ENCODE assay signal across 15 mouse cellular contexts in genomic region chr10:74990584-74991322, GRCm38 (mm10). TPM values are rescaled to one million over a fixed set of nuclear protein-coding genes. Genes with fewer than 3 reads are reported as not detected.
DNase-seq lines count a peak whose midpoint lies in the region; ATAC-seq lines count a peak whose summit lies in the region.
"Had no signal": no experiment of that assay in that cellular context is flagged by ENCODE, and none has a peak within 500 bp of the region (broad histone marks: within the 10 kb centered on the region; RNA-seq: fewer than 3 reads in every experiment).

No protein-coding gene starts in this region.

- peaks cover 6% of the 10 kb centered on the region for H3K9me3 ChIP-seq in heart, embryonic 12.5 days (replicated peaks)
- H3K9me3 ChIP-seq in neural tube, embryonic 11.5 days (ENCODE audit: control insufficient read depth, low read length) = no peaks in the 10 kb centered on the region
- no peaks in the 10 kb centered on the region for H3K9me3 ChIP-seq in limb, embryonic 12.5 days
- no peaks in the 10 kb centered on the region for H3K9me3 ChIP-seq in stomach, embryonic 15.5 days
- H3K9me3 ChIP-seq in liver, embryonic 12.5 days (replicated peaks) = no peaks in the 10 kb centered on the region
- H3K9me3 ChIP-seq: neural tube, embryonic 13.5 days had no signal

- peak overlapping the region; percentile 27 for H3K4me3 ChIP-seq in heart, embryonic 12.5 days
- no peak overlapping the region for H3K4me3 ChIP-seq in neural tube, embryonic 11.5 days (ENCODE audit: low read depth, low read length)
- H3K4me3 ChIP-seq in limb, embryonic 12.5 days (replicated peaks) = no peak overlapping the region
- H3K4me3 ChIP-seq in stomach, embryonic 15.5 days (replicated peaks) = no peak overlapping the region
- no peak overlapping the region for H3K4me3 ChIP-seq in liver, embryonic 12.5 days
- H3K4me3 ChIP-seq: neural tube, embryonic 13.5 days had no signal

- peak overlapping the region; percentile 44; the same call in 1 of the 2 replicates for H3K9ac ChIP-seq in heart, embryonic 12.5 days
- no peak overlapping the region for H3K9ac ChIP-seq in neural tube, embryonic 11.5 days (ENCODE audit: low read length)
- H3K9ac ChIP-seq in limb, embryonic 12.5 days (replicated peaks) = no peak overlapping the region; the same call in 1 of the 2 replicates
- no peak overlapping the region for H3K9ac ChIP-seq in stomach, embryonic 15.5 days
- no peak overlapping the region for H3K9ac ChIP-seq in liver, embryonic 12.5 days
- H3K9ac ChIP-seq: neural tube, embryonic 13.5 days had no signal

- H3K4me2 ChIP-seq in heart, embryonic 12.5 days = peak overlapping the region; percentile 58
- 0 out of 2 replicates have a peak overlapping the region, but pooled peaks have one; percentile 10 for H3K4me2 ChIP-seq in neural tube, embryonic 11.5 days (ENCODE audit: low read depth)
- H3K4me2 ChIP-seq in limb, embryonic 12.5 days = peak overlapping the region; percentile 19; the same call in 1 of the 2 replicates
- no peak overlapping the region for H3K4me2 ChIP-seq in stomach, embryonic 15.5 days
- H3K4me2 ChIP-seq in liver, embryonic 12.5 days = no peak overlapping the region
- H3K4me2 ChIP-seq: liver, embryonic 11.5 days; neural tube, embryonic 13.5 days had no signal

- ATAC-seq in heart, embryonic 12.5 days (ENCODE audit: insufficient number of reproducible peaks, low FRiP score) = no peak
- ATAC-seq in neural tube, embryonic 11.5 days (ENCODE audit: insufficient read depth, low FRiP score, low TSS enrichment) = no peak
- no peak for ATAC-seq in limb, embryonic 12.5 days (ENCODE audit: insufficient number of reproducible peaks, insufficient read depth, low FRiP score, low TSS enrichment, low read depth)
- ATAC-seq in stomach, embryonic 15.5 days (ENCODE audit: insufficient read depth, low FRiP score, low read depth) = peak; percentile 12; the same call in 1 of the 2 replicates
- ATAC-seq in liver, embryonic 12.5 days = no peak
- ATAC-seq: forebrain, embryonic 16.5 days had no signal

- peaks cover 43% of the 10 kb centered on the region for H3K4me1 ChIP-seq in heart, embryonic 12.5 days (replicated peaks)
- peaks cover 13% of the 10 kb centered on the region for H3K4me1 ChIP-seq in neural tube, embryonic 11.5 days (ENCODE audit: control insufficient read depth, insufficient read depth, low read length)
- peaks cover 23% of the 10 kb centered on the region for H3K4me1 ChIP-seq in limb, embryonic 12.5 days (replicated peaks)
- peaks cover 13% of the 10 kb centered on the region for H3K4me1 ChIP-seq in stomach, embryonic 15.5 days
- H3K4me1 ChIP-seq in liver, embryonic 12.5 days = peaks cover 42% of the 10 kb centered on the region

- no peak overlapping the region for H3K27ac ChIP-seq in heart, embryonic 12.5 days (ENCODE audit: poor library complexity, severe bottlenecking)
- no peak overlapping the region for H3K27ac ChIP-seq in neural tube, embryonic 11.5 days (ENCODE audit: low read depth, low read length)
- no peak overlapping the region for H3K27ac ChIP-seq in limb, embryonic 12.5 days
- no peak overlapping the region for H3K27ac ChIP-seq in stomach, embryonic 15.5 days
- H3K27ac ChIP-seq in liver, embryonic 12.5 days = no peak overlapping the region
- H3K27ac ChIP-seq: neural tube, embryonic 13.5 days had no signal

- H3K27me3 ChIP-seq in heart, embryonic 12.5 days (replicated peaks) = peaks cover 34% of the 10 kb centered on the region
- H3K27me3 ChIP-seq in neural tube, embryonic 11.5 days (ENCODE audit: control insufficient read depth, insufficient read depth, low read length) = no peaks in the 10 kb centered on the region
- peaks cover 11% of the 10 kb centered on the region for H3K27me3 ChIP-seq in limb, embryonic 12.5 days
- H3K27me3 ChIP-seq in stomach, embryonic 15.5 days (replicated peaks) = no peaks in the 10 kb centered on the region
- H3K27me3 ChIP-seq in liver, embryonic 12.5 days (replicated peaks) = peaks cover 42% of the 10 kb centered on the region
- H3K27me3 ChIP-seq: neural tube, embryonic 13.5 days had no signal

- WGBS in heart, embryonic 12.5 days = 44% methylated on average over 26 of the region's 26 CpGs
- 38% methylated on average over 26 of the region's 26 CpGs for WGBS in neural tube, embryonic 11.5 days
- 49% methylated on average over 26 of the region's 26 CpGs for WGBS in limb, embryonic 12.5 days
- WGBS in stomach, embryonic 15.5 days = 50% methylated on average over 26 of the region's 26 CpGs
- WGBS in liver, embryonic 12.5 days (ENCODE audit: insufficient replicate concordance) = 63% methylated on average over 26 of the region's 26 CpGs

- DNase-seq in heart, adult 8-10 months (ENCODE audit: low spot score) = no peak
- no peak for DNase-seq in neural tube, embryonic 11.5 days (ENCODE audit: low spot score)
- DNase-seq in neural tube, embryonic 10.5 days (ENCODE audit: extremely low spot score, low spot score) = no peak
- DNase-seq in right cerebral cortex, postnatal 4 days = no peak
- DNase-seq: cerebellum, adult 9-10 months; spleen, adult 18-20 months; thymus, postnatal 25 days had no signal

- H3K36me3 ChIP-seq in heart, embryonic 12.5 days = no peaks in the 10 kb centered on the region
- no peaks in the 10 kb centered on the region; the same call in 1 of the 2 replicates for H3K36me3 ChIP-seq in neural tube, embryonic 11.5 days (ENCODE audit: control insufficient read depth, insufficient read depth, low read length)
- no peaks in the 10 kb centered on the region for H3K36me3 ChIP-seq in limb, embryonic 12.5 days
- no peaks in the 10 kb centered on the region for H3K36me3 ChIP-seq in stomach, embryonic 15.5 days
- no peaks in the 10 kb centered on the region for H3K36me3 ChIP-seq in liver, embryonic 12.5 days

RNA-seq across cellular contexts. Expression of gene Gnaz, which starts 23.8 kb away (rescaled TPM):
- polyA plus RNA-seq in heart, embryonic 12.5 days (2016; fragmentation: Nextera tagmentation; extraction: Ambion mirVana) = 1.2 and 1.6 TPM in 2 replicates
- 1 to 10 TPM in 3 of 4 experiments, under 1 TPM in 1; 0.98 to 1.7 (median 1.1) TPM for total RNA-seq in heart, adult 8-10 months (2022)
- polyA plus RNA-seq in neural tube, embryonic 11.5 days (2014; fragmentation: Nextera tagmentation; extraction: Ambion mirVana) = 14.7 and 16.0 TPM in 2 replicates
- polyA plus RNA-seq in limb, embryonic 12.5 days (2016; fragmentation: Nextera tagmentation; extraction: Ambion mirVana) = 3.1 and 3.9 TPM in 2 replicates
- 5.6 and 5.7 TPM in 2 replicates for polyA plus RNA-seq in stomach, embryonic 15.5 days (2015; fragmentation: Nextera tagmentation; extraction: Ambion mirVana)
- polyA plus RNA-seq in liver, embryonic 12.5 days (2016; fragmentation: Nextera tagmentation; extraction: Ambion mirVana) = 9.0 and 9.6 TPM in 2 replicates

RNA-seq across cellular contexts. Expression of gene Rsph14, which starts 41.6 kb away (rescaled TPM):
- polyA plus RNA-seq in heart, embryonic 12.5 days (2016; fragmentation: Nextera tagmentation; extraction: Ambion mirVana) = not detected in 2 replicates
- total RNA-seq in heart, adult 8-10 months (2022) = not detected
- polyA plus RNA-seq in neural tube, embryonic 11.5 days (2014; fragmentation: Nextera tagmentation; extraction: Ambion mirVana) = not detected in 2 replicates
- polyA plus RNA-seq in limb, embryonic 12.5 days (2016; fragmentation: Nextera tagmentation; extraction: Ambion mirVana) = not detected in 2 replicates
- polyA plus RNA-seq in stomach, embryonic 15.5 days (2015; fragmentation: Nextera tagmentation; extraction: Ambion mirVana) = not detected in 2 replicates
- 0.08 TPM in 1 of 2 replicates, not detected in the other for polyA plus RNA-seq in liver, embryonic 12.5 days (2016; fragmentation: Nextera tagmentation; extraction: Ambion mirVana)
- total RNA-seq: hematopoietic stem cell, adult 5-6 weeks had no signal
- polyA plus RNA-seq: liver, embryonic 11.5 days had no signal

RNA-seq across cellular contexts. Expression of gene Rab36, which starts 46.1 kb away (rescaled TPM):
- polyA plus RNA-seq in heart, embryonic 12.5 days (2016; fragmentation: Nextera tagmentation; extraction: Ambion mirVana) = 4.3 and 4.8 TPM in 2 replicates
- under 1 TPM; 0.46 to 0.97 (median 0.77) TPM for total RNA-seq in heart, adult 8-10 months (2022)
- polyA plus RNA-seq in neural tube, embryonic 11.5 days (2014; fragmentation: Nextera tagmentation; extraction: Ambion mirVana) = 8.6 and 8.8 TPM in 2 replicates
- polyA plus RNA-seq in limb, embryonic 12.5 days (2016; fragmentation: Nextera tagmentation; extraction: Ambion mirVana) = 11.7 and 13.5 TPM in 2 replicates
- polyA plus RNA-seq in stomach, embryonic 15.5 days (2015; fragmentation: Nextera tagmentation; extraction: Ambion mirVana) = 6.9 and 7.6 TPM in 2 replicates
- polyA plus RNA-seq in liver, embryonic 12.5 days (2016; fragmentation: Nextera tagmentation; extraction: Ambion mirVana) = 3.4 and 4.1 TPM in 2 replicates

Comparison
In these comparisons a context has a peak if more than half of its experiments do, and no peak if none do; other contexts are left out.
1. H3K4me2 ChIP-seq: peak in heart, embryonic 12.5 days (single experiment), neural tube, embryonic 11.5 days (single experiment) and limb, embryonic 12.5 days (single experiment); none in stomach, embryonic 15.5 days (single experiment) and liver, embryonic 12.5 days (single experiment).